Mouse (Mus musculus) hindbrain, embryonic 15.5 days (tissue): ENCODE data around the gene A930017K11Rik. TPM values are rescaled to one million over a fixed set of nuclear protein-coding genes. Genes with fewer than 3 reads are reported as not detected.

Experiments used
- ATAC-seq: fragments of 200-750 bp; cut with Nextera tagmentation; 2 replicates; pipeline ENCODE4 v1.8.0; 2017; ENCODE audit warnings: low read depth, moderate number of reproducible peaks, moderate TSS enrichment; ENCODE audit not compliant: low FRiP score
- H3K27ac ChIP-seq: fragments of 300-500 bp; sonication (generic); replicated peaks from 2 replicates; pipeline ENCODE4 v1.5.1; 2015; ENCODE audit warnings: mild to moderate bottlenecking, inconsistent platforms
- H3K27me3 ChIP-seq: fragments of 300-500 bp; sonication (generic); 2 replicates; pipeline ENCODE4 v1.6.1; 2015; ENCODE audit warnings: control low read depth, inconsistent platforms
- H3K36me3 ChIP-seq: fragments of 300-500 bp; sonication (generic); 2 replicates; pipeline ENCODE4 v1.6.1; 2015; ENCODE audit warnings: control low read depth, inconsistent platforms
- H3K4me1 ChIP-seq: fragments of 300-500 bp; sonication (generic); replicated peaks from 2 replicates; pipeline ENCODE4 v1.6.1; 2015; ENCODE audit warnings: control low read depth, inconsistent platforms
- H3K4me2 ChIP-seq: fragments of 300-500 bp; sonication (generic); 2 replicates; pipeline ENCODE4 v1.6.1; 2015; ENCODE audit warnings: moderate library complexity, mild to moderate bottlenecking, inconsistent platforms
- H3K4me3 ChIP-seq: fragments of 300-500 bp; sonication (generic); 2 replicates; pipeline ENCODE4 v1.5.1; 2015; ENCODE audit warnings: mild to moderate bottlenecking, inconsistent platforms
- H3K9ac ChIP-seq: fragments of 300-500 bp; sonication (generic); 2 replicates; pipeline ENCODE4 v1.6.1; 2015; ENCODE audit warnings: inconsistent platforms
- H3K9me3 ChIP-seq: fragments of 300-500 bp; sonication (generic); 2 replicates; pipeline ENCODE4 v1.6.1; 2016; ENCODE audit warnings: control low read depth, inconsistent platforms
- WGBS: fragments of 180-500 bp; shearing (Covaris S2); methylation state at CpG from one replicate; pipeline ENCODE4 v1.1.7; 2015; 5-methylcytosine and 5-hydroxymethylcytosine counted together
- polyA plus RNA-seq: library from polyadenylated mRNA; unstranded; fragments of >200 nt; fragmentation: Nextera tagmentation; extraction: Ambion mirVana; gene quantifications from 2 replicates; pipeline ENCODE4 v1.2.1, GENCODE M21; 2015

The A930017K11Rik gene
- 2.7 and 5.4 TPM in 2 replicates for polyA plus RNA-seq

DNA sequence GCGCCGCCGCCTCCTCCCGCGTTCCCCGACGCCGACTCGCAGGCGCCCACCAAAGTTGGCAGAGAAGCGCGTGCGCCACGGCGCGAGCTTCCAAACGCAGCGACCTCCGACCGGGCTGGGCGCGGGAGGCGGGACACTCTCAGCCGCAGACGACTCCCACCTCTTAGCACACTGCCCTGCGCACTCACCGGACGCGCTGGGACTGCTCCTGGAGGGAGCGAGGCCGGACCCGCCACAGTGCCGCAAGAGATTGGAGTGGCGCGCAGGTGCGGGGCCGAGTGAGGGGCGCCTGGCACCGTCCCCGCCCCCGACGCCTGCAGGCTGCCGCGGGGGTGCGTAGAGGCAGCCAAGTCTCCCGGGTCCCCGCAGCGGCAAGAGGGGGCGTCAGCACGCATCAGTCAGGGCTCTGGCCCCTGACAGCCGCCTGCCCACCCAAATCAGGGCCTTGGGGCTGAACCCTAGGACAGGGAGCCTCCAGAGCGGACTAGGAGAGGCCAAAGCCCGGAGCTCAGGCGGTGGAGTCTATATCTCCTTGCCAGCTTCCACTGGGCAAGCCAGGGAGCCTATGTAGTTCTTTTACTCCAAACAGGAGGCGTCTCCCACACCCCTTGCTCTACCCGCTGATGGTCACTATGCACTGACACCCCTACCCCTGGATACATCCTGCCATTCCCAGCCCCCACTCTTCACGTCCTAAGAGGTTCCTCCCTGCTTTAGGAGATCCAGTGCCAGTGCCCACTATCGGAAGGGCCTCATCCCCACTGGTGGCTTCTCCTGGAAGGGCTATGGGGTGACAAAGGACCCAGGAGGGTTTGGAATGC, at the start of gene A930017K11Rik:
Gene A930017K11Rik, minus strand, starts transcription at position 763 of the 821 bp plus-strand sequence.
- no peak within 1 kb of the TSS for H3K27ac ChIP-seq
- peak within 1 kb of the TSS; percentile 60 for H3K4me2 ChIP-seq
- no peak within 1 kb of the TSS for H3K9ac ChIP-seq
- peaks cover 38% of the 10 kb centered on the region for H3K27me3 ChIP-seq
- peak within 1 kb of the TSS; percentile 34 for H3K4me3 ChIP-seq
- H3K4me1 ChIP-seq: peaks cover 13% of the 10 kb centered on the region
- no peak for ATAC-seq
- H3K9me3 ChIP-seq: no peaks in the 10 kb centered on the region
- WGBS: 1% methylated on average over 56 of the region's 58 CpGs
- no peaks in the 10 kb centered on the region for H3K36me3 ChIP-seq

DNA sequence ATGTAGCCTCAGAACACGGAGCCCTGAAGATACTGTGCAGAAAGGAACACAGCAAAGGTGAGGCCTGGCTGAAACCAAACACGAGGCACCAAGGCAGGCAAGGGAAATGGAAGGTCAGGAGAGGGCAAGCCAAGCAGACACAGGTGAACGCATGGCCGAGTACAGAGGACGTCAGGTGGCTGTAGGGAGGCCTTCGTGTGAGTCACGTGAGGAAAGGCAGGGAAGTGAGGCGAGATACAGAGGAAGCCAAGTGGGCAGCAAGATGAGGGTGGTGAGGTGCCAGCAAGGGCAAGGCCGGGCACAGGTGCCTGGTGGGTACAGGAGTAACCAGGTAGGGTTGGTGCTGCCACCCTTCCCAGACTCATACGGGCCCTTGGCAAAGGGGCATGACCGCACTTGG, 46.1 kb upstream of the A930017K11Rik start:
- H3K27ac ChIP-seq: no peak overlapping the region
- H3K36me3 ChIP-seq: peaks cover 48% of the 10 kb centered on the region
- no peaks in the 10 kb centered on the region for H3K4me1 ChIP-seq
- H3K4me2 ChIP-seq: no peak overlapping the region
- H3K9ac ChIP-seq: no peak overlapping the region
- H3K4me3 ChIP-seq: no peak overlapping the region
- H3K27me3 ChIP-seq: no peaks in the 10 kb centered on the region
- H3K9me3 ChIP-seq: no peaks in the 10 kb centered on the region
- WGBS: 91% methylated on average over 11 of the region's 11 CpGs
- ATAC-seq: no peak

- Histone ChIP-seq H3K27ac (no peak overlapping the region), H3K4me2 (no peak overlapping the region), H3K4me3 (no peak overlapping the region), H3K27me3 (no peaks in the 10 kb centered on the region), H3K9me3 (no peaks in the 10 kb centered on the region), H3K9ac (no peak overlapping the region), H3K36me3 (peaks cover 69% of the 10 kb centered on the region), H3K4me1 (no peaks in the 10 kb centered on the region)
- ATAC-seq: no peak
- WGBS: over 99% methylated on average over 3 of the region's 3 CpGs
Measured at GRCm38 (mm10) chr17:25993489-25993888, 41.1 kb upstream of the A930017K11Rik start.

- ATAC-seq: no peak
- Histone ChIP-seq H3K4me3 (no peak overlapping the region), H3K36me3 (peaks cover 58% of the 10 kb centered on the region), H3K9me3 (no peaks in the 10 kb centered on the region), H3K4me2 (no peak overlapping the region), H3K4me1 (no peaks in the 10 kb centered on the region), H3K27ac (no peak overlapping the region), H3K27me3 (no peaks in the 10 kb centered on the region), H3K9ac (no peak overlapping the region)
- WGBS: 97% methylated on average over 4 of the region's 4 CpGs
Measured at GRCm38 (mm10) chr17:25992274-25992673, 39.9 kb upstream of the A930017K11Rik start.

DNA sequence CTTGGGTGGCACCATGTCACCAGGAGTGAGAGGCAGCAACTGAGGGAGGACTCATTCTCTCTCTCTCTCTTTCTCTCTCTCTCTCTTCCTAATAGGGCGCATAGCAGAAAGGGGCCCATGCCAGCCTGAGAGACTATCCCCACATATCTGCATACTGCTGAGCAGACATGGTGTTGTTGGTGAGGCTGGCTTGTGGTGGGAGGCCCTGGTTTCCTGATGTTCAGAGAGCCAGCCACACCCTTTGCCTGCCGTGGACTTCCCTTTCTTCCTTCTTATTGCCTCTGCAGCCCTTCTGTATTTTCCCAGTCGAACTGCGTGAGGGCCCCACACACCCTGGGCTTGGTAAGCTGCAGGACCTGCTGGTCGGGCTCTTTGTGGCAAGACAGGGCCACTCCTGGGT, 38.0 kb upstream of the A930017K11Rik start:
- H3K9ac ChIP-seq: no peak overlapping the region
- no peaks in the 10 kb centered on the region for H3K9me3 ChIP-seq
- 97% methylated on average over 5 of the region's 5 CpGs for WGBS
- no peaks in the 10 kb centered on the region for H3K27me3 ChIP-seq
- H3K27ac ChIP-seq: no peak overlapping the region
- H3K36me3 ChIP-seq: peaks cover 52% of the 10 kb centered on the region
- H3K4me1 ChIP-seq: peaks cover 3% of the 10 kb centered on the region; the same call in 1 of the 2 replicates
- H3K4me3 ChIP-seq: no peak overlapping the region
- no peak for ATAC-seq
- no peak overlapping the region for H3K4me2 ChIP-seq

- under 1% methylated on average over 91 of the region's 91 CpGs for WGBS
- peaks cover 11% of the 10 kb centered on the region for H3K36me3 ChIP-seq
- H3K4me3 ChIP-seq: peak within 1 kb of the TSS; percentile 77
- no peaks in the 10 kb centered on the region for H3K9me3 ChIP-seq
- H3K27ac ChIP-seq: peak within 1 kb of the TSS; percentile 88
- H3K9ac ChIP-seq: peak within 1 kb of the TSS; percentile 58
- peak; percentile 99 for ATAC-seq
- peak within 1 kb of the TSS; percentile 82 for H3K4me2 ChIP-seq
- H3K27me3 ChIP-seq: no peaks in the 10 kb centered on the region
- peaks cover 37% of the 10 kb centered on the region for H3K4me1 ChIP-seq
Measured at GRCm38 (mm10) chr17:25985306-25986294, 33.2 kb upstream of the A930017K11Rik start, which contains the start of gene Capn15. Capn15 (minus strand) TSS chr17:25985796.

DNA sequence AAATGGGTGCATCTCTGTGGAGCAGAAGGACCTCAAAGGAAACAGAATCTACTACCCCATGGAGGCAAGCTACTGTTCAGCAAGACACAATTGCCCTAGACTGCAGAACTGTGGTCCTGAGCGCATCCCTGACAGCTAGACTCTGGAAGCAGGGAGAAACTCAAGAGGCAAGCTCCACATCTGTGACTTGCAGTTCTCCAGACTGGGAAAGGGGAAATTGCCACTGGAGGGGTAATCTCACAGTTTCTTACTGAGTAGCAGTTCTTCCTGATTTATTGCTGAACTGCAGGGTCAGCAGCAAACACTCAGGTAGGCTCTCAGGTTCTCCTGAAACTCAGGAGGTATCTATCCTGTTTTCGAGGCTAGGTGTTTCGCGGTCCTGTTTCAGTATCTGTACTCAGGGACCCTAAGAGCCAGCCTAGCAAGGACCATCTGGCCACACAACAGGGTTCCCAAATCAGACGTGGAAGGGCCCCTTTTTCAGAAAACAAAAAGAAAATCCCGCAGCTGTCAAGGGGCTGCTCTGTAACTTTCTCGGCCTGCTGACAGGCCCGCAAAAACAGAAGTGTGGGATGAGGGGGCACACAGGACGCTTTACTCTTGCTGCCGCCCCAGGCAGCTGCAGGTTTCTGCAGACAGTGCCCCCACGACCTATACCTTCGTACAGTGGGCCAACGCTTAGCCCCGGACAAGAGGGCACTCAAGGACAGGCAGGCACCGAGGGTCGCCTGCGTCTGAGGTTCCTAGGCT, 32.4 kb upstream of the A930017K11Rik start:
- WGBS: 13% methylated on average over 17 of the region's 17 CpGs
- no peak for ATAC-seq

GRCm38 (mm10) chr17:25984066-25984465, 31.7 kb upstream of the A930017K11Rik start:
- no peak for ATAC-seq
- H3K27ac ChIP-seq: peak overlapping the region; percentile 88; the same call in 1 of the 2 replicates
- H3K4me2 ChIP-seq: peak overlapping the region; percentile 82
- peak overlapping the region; percentile 77 for H3K4me3 ChIP-seq
- H3K4me1 ChIP-seq: peaks cover 37% of the 10 kb centered on the region
- no peaks in the 10 kb centered on the region for H3K27me3 ChIP-seq
- peak overlapping the region; percentile 58; the same call in 1 of the 2 replicates for H3K9ac ChIP-seq
- H3K9me3 ChIP-seq: no peaks in the 10 kb centered on the region
- H3K36me3 ChIP-seq: no peaks in the 10 kb centered on the region
- 100% methylated on average over 1 of the region's 1 CpGs for WGBS

More for the DNA sequence above, 32.4 kb upstream of the A930017K11Rik start:
- H3K4me1 ChIP-seq: peaks cover 37% of the 10 kb centered on the region
- no peaks in the 10 kb centered on the region for H3K27me3 ChIP-seq
- peak overlapping the region; percentile 58 for H3K9ac ChIP-seq
- no peaks in the 10 kb centered on the region for H3K9me3 ChIP-seq
- peak overlapping the region; percentile 88 for H3K27ac ChIP-seq
- peaks cover 3% of the 10 kb centered on the region for H3K36me3 ChIP-seq
- H3K4me2 ChIP-seq: peak overlapping the region; percentile 82
- H3K4me3 ChIP-seq: peak overlapping the region; percentile 77

- Histone ChIP-seq H3K27ac (no peak overlapping the region), H3K36me3 (no peaks in the 10 kb centered on the region), H3K27me3 (no peaks in the 10 kb centered on the region), H3K9ac (no peak overlapping the region), H3K9me3 (no peaks in the 10 kb centered on the region), H3K4me3 (no peak overlapping the region), H3K4me1 (peaks cover 37% of the 10 kb centered on the region), H3K4me2 (no peak overlapping the region)
- ATAC-seq: no peak
- WGBS: 97% methylated on average over 3 of the region's 3 CpGs
Measured at GRCm38 (mm10) chr17:25982913-25983312, 30.5 kb upstream of the A930017K11Rik start.

- no peak for ATAC-seq
- Histone ChIP-seq H3K4me1 (peaks cover 34% of the 10 kb centered on the region), H3K9ac (no peak overlapping the region), H3K27ac (no peak overlapping the region), H3K4me3 (no peak overlapping the region), H3K4me2 (no peak overlapping the region), H3K36me3 (no peaks in the 10 kb centered on the region), H3K27me3 (no peaks in the 10 kb centered on the region), H3K9me3 (no peaks in the 10 kb centered on the region)
- 86% methylated on average over 5 of the region's 5 CpGs for WGBS
Measured at GRCm38 (mm10) chr17:25980854-25981253, 28.5 kb upstream of the A930017K11Rik start.
